Mouse (Mus musculus): ENCODE results near the gene C1qtnf9.

DNA sequence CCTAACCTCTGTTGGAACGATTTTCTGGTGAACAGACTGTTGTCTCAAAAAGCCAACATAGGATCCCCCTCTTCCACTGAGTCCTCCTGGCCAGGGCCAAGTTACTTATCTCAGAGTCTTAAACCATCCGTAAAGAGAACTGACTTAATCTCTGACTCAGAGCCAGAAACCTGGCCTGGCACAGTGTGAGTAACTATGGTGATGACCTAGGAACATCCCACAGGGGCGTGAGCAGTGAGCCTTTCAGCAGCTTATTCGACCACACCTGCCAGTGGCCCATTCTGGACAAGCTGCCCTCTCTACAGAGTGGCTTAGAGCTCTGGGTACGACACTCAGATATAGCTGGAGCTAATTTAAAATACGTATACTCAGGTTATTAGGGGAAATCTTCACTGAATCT is 41.8 kb upstream of the C1qtnf9 start:
- TF ChIP-seq CTCF (IDR thresholded peaks at IDR 0.05; ENCODE audit: borderline replicate concordance, control insufficient read depth, extremely low read depth, insufficient read depth, low read length, poor library complexity) (no peak), POLR2A (IDR thresholded peaks at IDR 0.05; ENCODE audit: control insufficient read depth, extremely low read depth, insufficient read depth, low read length, poor library complexity) (no peak)
